Mouse (Mus musculus) liver, embryonic 15.5 days (tissue): ENCODE measurements around the gene Smad1. TPM values are rescaled to one million over a fixed set of nuclear protein-coding genes. Genes with fewer than 3 reads are reported as not detected.
A peak's percentile ranks its signal among the peaks of the same experiment; 100 is the strongest.

Experiments used
- ATAC-seq: fragments of 200-750 bp; cut with Nextera tagmentation; 2 replicates; pipeline ENCODE4 v1.8.0; 2017; ENCODE audit warnings: moderate number of reproducible peaks, mild to moderate bottlenecking, moderate library complexity; ENCODE audit not compliant: insufficient read depth
- H3K27ac ChIP-seq: fragments of 300-500 bp; sonication (generic); replicated peaks from 2 replicates; pipeline ENCODE4 v1.5.1; 2015; ENCODE audit warnings: mild to moderate bottlenecking, inconsistent platforms
- H3K27me3 ChIP-seq: fragments of 300-500 bp; sonication (generic); 2 replicates; pipeline ENCODE4 v1.6.1; 2015; ENCODE audit warnings: mild to moderate bottlenecking, inconsistent platforms
- H3K36me3 ChIP-seq: fragments of 300-500 bp; sonication (generic); replicated peaks from 2 replicates; pipeline ENCODE4 v1.6.1; 2015; ENCODE audit warnings: moderate library complexity, mild to moderate bottlenecking, inconsistent platforms
- H3K4me1 ChIP-seq: fragments of 300-500 bp; sonication (generic); replicated peaks from 2 replicates; pipeline ENCODE4 v1.6.1; 2015; ENCODE audit warnings: inconsistent platforms
- H3K4me2 ChIP-seq: fragments of 300-500 bp; sonication (generic); 2 replicates; pipeline ENCODE4 v1.6.1; 2015; ENCODE audit warnings: moderate library complexity, mild to moderate bottlenecking, inconsistent platforms
- H3K4me3 ChIP-seq: fragments of 300-500 bp; sonication (generic); replicated peaks from 2 replicates; pipeline ENCODE4 v1.5.1; 2015; ENCODE audit warnings: mild to moderate bottlenecking, inconsistent platforms
- H3K9ac ChIP-seq: fragments of 300-500 bp; sonication (generic); 2 replicates; pipeline ENCODE4 v1.6.1; 2015; ENCODE audit warnings: moderate library complexity, mild to moderate bottlenecking, inconsistent platforms
- H3K9me3 ChIP-seq: fragments of 300-500 bp; sonication (generic); replicated peaks from 2 replicates; pipeline ENCODE4 v1.6.1; 2016; ENCODE audit warnings: inconsistent platforms
- WGBS: fragments of 180-500 bp; shearing (Covaris S2); methylation state at CpG from one replicate; pipeline ENCODE4 v1.1.7; 2015; ENCODE audit warnings: mixed read lengths; ENCODE audit not compliant: insufficient replicate concordance; 5-methylcytosine and 5-hydroxymethylcytosine counted together
- polyA plus RNA-seq: library from polyadenylated mRNA; unstranded; fragments of >200 nt; fragmentation: Nextera tagmentation; extraction: Ambion mirVana; gene quantifications from 2 replicates; pipeline ENCODE4 v1.2.1, GENCODE M21; 2015

The Smad1 gene
- polyA plus RNA-seq, 1 experiment from 2014 or later: 6.4 TPM

GRCm38 (mm10) chr8:79295276-79296105, 103.8 kb downstream of the Smad1 start:
- Histone ChIP-seq H3K4me2 (peak overlapping the region; percentile 95), H3K4me3 (peak overlapping the region; percentile 78), H3K36me3 (no peaks in the 10 kb centered on the region), H3K9ac (peak overlapping the region; percentile 86), H3K4me1 (peaks cover 20% of the 10 kb centered on the region), H3K27me3 (no peaks in the 10 kb centered on the region), H3K9me3 (no peaks in the 10 kb centered on the region), H3K27ac (peak overlapping the region; percentile 84)
- no peak for ATAC-seq
- 12% methylated on average over 18 of the region's 18 CpGs for WGBS

DNA sequence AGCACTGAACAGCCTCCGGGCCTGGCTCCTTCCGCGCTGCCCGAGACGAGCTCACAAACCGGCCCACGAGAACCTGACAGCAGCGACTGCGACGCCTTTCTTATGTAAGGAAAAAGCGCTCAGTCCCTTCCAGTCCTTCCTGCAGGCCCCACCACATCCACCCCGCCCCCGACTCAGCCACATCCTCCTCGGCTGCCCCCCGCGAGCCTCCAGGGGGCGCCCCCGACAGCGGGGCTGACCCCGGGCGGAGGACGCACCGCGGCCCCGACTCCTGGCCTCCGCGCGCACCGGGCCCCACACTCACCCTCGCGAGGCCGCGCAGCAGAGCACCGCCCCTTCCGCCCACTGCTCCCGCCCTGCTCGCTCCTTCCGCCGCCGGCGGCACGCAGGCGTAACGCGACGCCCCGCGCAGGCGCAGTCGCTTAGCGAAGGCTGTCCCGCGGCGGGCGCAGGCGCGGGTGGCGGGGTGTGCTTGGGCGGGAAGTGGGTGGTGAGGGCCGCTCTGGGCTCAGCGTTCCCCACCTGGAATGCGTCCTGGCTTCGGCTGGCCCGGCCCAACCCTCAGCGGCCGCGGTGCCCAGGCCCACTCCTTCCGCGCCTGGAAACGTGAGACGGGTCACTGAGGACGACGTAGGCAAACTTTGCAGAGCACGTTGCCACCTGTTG, 104.6 kb downstream of the Smad1 start, which contains the start of gene Mmaa:
Gene Mmaa, minus strand, starts transcription at position 328 of the 666 bp plus-strand sequence.
- ATAC-seq: peak; percentile 100

DNA sequence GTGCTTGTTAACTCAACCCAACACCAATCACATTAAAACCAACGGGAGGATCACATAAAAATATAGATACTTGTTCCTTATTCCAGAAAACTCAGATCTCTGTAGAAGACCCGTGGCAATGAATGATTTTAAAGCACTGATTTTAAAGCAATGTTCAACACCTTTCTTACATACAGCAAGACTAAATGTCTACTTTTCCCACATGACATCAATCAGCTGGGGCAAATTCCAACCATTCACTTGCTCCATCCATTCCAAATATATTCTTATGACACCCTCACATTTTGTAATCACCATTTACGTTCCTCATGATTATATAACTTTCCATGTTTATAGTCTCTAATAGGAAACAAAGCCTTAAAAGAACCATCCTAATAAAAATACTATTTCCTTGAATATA, 105.5 kb downstream of the Smad1 start:
- Histone ChIP-seq H3K27me3 (no peaks in the 10 kb centered on the region), H3K27ac (no peak overlapping the region), H3K4me2 (peak overlapping the region; percentile 95), H3K4me1 (peaks cover 20% of the 10 kb centered on the region), H3K9me3 (no peaks in the 10 kb centered on the region), H3K36me3 (no peaks in the 10 kb centered on the region), H3K9ac (0 out of 2 replicates have a peak overlapping the region, but pooled peaks have one; percentile 21), H3K4me3 (peak overlapping the region; percentile 78)
- 48% methylated on average over 3 of the region's 3 CpGs for WGBS
- ATAC-seq: no peak

More for the DNA sequence above, 104.6 kb downstream of the Smad1 start, which contains the start of gene Mmaa:
- Histone ChIP-seq H3K9ac (peak within 1 kb of the TSS; percentile 86), H3K9me3 (no peaks in the 10 kb centered on the region), H3K4me3 (peak within 1 kb of the TSS; percentile 78), H3K4me1 (peaks cover 20% of the 10 kb centered on the region), H3K36me3 (no peaks in the 10 kb centered on the region), H3K27ac (peak within 1 kb of the TSS; percentile 84), H3K27me3 (no peaks in the 10 kb centered on the region), H3K4me2 (peak within 1 kb of the TSS; percentile 95)
- WGBS: under 1% methylated on average over 74 of the region's 74 CpGs

- peaks cover 20% of the 10 kb centered on the region for H3K4me1 ChIP-seq
- no peak overlapping the region for H3K4me3 ChIP-seq
- H3K9me3 ChIP-seq: no peaks in the 10 kb centered on the region
- H3K27ac ChIP-seq: no peak overlapping the region
- H3K4me2 ChIP-seq: peak overlapping the region; percentile 95; the same call in 1 of the 2 replicates
- H3K9ac ChIP-seq: no peak overlapping the region
- no peaks in the 10 kb centered on the region for H3K36me3 ChIP-seq
- no peaks in the 10 kb centered on the region for H3K27me3 ChIP-seq
- no peak for ATAC-seq
- WGBS: 12% methylated on average over 3 of the region's 3 CpGs
Observed at GRCm38 (mm10) chr8:79292712-79293264, 106.5 kb downstream of the Smad1 start.

GRCm38 (mm10) chr8:79289592-79289991, 109.7 kb downstream of the Smad1 start:
- no peak for ATAC-seq
- WGBS: 62% methylated on average over 5 of the region's 5 CpGs
- no peaks in the 10 kb centered on the region for H3K9me3 ChIP-seq
- no peaks in the 10 kb centered on the region for H3K36me3 ChIP-seq
- no peak overlapping the region for H3K4me2 ChIP-seq
- H3K4me3 ChIP-seq: no peak overlapping the region
- H3K27ac ChIP-seq: no peak overlapping the region
- H3K4me1 ChIP-seq: peaks cover 13% of the 10 kb centered on the region
- H3K27me3 ChIP-seq: no peaks in the 10 kb centered on the region
- H3K9ac ChIP-seq: no peak overlapping the region

DNA sequence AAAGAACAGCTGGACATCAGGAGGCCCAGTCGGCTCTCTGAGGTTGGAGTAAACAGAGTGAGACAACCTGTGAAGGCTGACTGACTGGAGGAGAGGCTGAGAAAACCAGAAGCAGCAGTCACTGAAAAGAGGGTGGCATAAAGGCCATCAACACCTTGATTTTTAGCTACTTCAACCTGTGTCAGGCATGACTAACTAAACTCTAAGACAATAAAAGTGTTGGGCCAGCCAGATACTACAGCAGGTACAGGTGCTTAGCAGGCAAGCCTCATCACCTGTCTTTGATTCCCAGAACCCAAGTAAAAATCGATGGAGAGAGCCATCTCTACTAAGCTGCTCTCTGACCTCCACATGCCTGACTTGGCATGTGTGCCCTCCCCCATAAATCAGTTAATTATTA, 110.6 kb downstream of the Smad1 start:
- no peak for ATAC-seq

More for the DNA sequence above, 110.6 kb downstream of the Smad1 start:
- Histone ChIP-seq H3K27ac (no peak overlapping the region), H3K4me3 (no peak overlapping the region), H3K4me2 (no peak overlapping the region), H3K36me3 (no peaks in the 10 kb centered on the region), H3K9ac (no peak overlapping the region), H3K27me3 (no peaks in the 10 kb centered on the region), H3K4me1 (peaks cover 10% of the 10 kb centered on the region), H3K9me3 (no peaks in the 10 kb centered on the region)
- WGBS: 48% methylated on average over 2 of the region's 2 CpGs

Other genes with a start within 250 kb of the Smad1 start
- gene 1700011L22Rik, start 150.9 kb downstream of the Smad1 start, polyA plus RNA-seq: not detected in 2 replicates
- 5.3 and 5.4 TPM in 2 replicates for gene Mmaa, start 104.6 kb downstream of the Smad1 start, polyA plus RNA-seq
- 5.8 and 7.3 TPM in 2 replicates for gene Otud4, start 240.1 kb upstream of the Smad1 start, polyA plus RNA-seq